Mouse (Mus musculus) CH12.LX (cell line): ENCODE data around the gene Npas3.

Experiments used
- NELFE ChIP-seq: IDR thresholded peaks from 2 replicates; pipeline ENCODE4 v1.6.1; 2011; ENCODE audit warnings: low read depth, low read length, improper control_type of control experiment
- POLR2A ChIP-seq: IDR thresholded peaks from 2 replicates; pipeline ENCODE4 v1.6.1; 2011; ENCODE audit warnings: low read depth, mild to moderate bottlenecking, improper control_type of control experiment, low read length

GRCm38 (mm10) chr12:53317801-53318200, 69.3 kb downstream of the Npas3 start:
- TF ChIP-seq POLR2A: no peak
- TF ChIP-seq NELFE: no peak
